Mouse (Mus musculus) stomach, postnatal 0 days (tissue): ENCODE results near the gene Rgmb. TPM values are rescaled to one million over a fixed set of nuclear protein-coding genes. Genes with fewer than 3 reads are reported as not detected.

Source experiments
- ATAC-seq: fragments of 200-750 bp; cut with Nextera tagmentation; 2 replicates; pipeline ENCODE4 v1.8.0; 2017; ENCODE audit not compliant: low FRiP score, low TSS enrichment
- DNase-seq: peaks from one replicate; pipeline ENCODE4 v3.0.0-alpha.2; 2016; ENCODE audit warnings: low spot score
- H3K27ac ChIP-seq: fragments of 300-500 bp; sonication (generic); replicated peaks from 2 replicates; pipeline ENCODE4 v1.5.1; 2014; ENCODE audit warnings: mild to moderate bottlenecking, control low read depth
- H3K27me3 ChIP-seq: fragments of 300-500 bp; sonication (generic); 2 replicates; pipeline ENCODE4 v1.6.1; 2014; ENCODE audit warnings: low read length; ENCODE audit not compliant: control insufficient read depth, insufficient read depth
- H3K36me3 ChIP-seq: fragments of 300-500 bp; sonication (generic); 2 replicates; pipeline ENCODE4 v1.6.1; 2014; ENCODE audit warnings: low read length, mixed read lengths; ENCODE audit not compliant: control insufficient read depth, insufficient read depth
- H3K4me1 ChIP-seq: fragments of 300-500 bp; sonication (generic); replicated peaks from 2 replicates; pipeline ENCODE4 v1.6.1; 2014; ENCODE audit warnings: antibody characterized with exemption; ENCODE audit not compliant: control insufficient read depth, insufficient read depth
- H3K4me2 ChIP-seq: fragments of 300-500 bp; sonication (generic); replicated peaks from 2 replicates; pipeline ENCODE4 v1.6.1; 2014; ENCODE audit warnings: low read depth, mild to moderate bottlenecking, control low read depth, moderate library complexity
- H3K4me3 ChIP-seq: fragments of 300-500 bp; sonication (generic); 2 replicates; pipeline ENCODE4 v1.5.1; 2014; ENCODE audit warnings: low read depth, low read length, control low read depth
- H3K9ac ChIP-seq: fragments of 300-500 bp; sonication (generic); 2 replicates; pipeline ENCODE4 v1.6.1; 2014; ENCODE audit warnings: mild to moderate bottlenecking, low read length, control low read depth, mixed read lengths
- H3K9me3 ChIP-seq: fragments of 300-500 bp; sonication (generic); 2 replicates; pipeline ENCODE4 v1.6.1; 2016; ENCODE audit warnings: low read length; ENCODE audit not compliant: control insufficient read depth
- CTCF ChIP-seq: IDR thresholded peaks from 2 replicates; pipeline ENCODE4 v1.5.1; 2016; ENCODE audit warnings: antibody characterized with exemption, low read depth, mild to moderate bottlenecking, moderate library complexity
- EP300 ChIP-seq: optimal IDR thresholded peaks from 2 replicates; pipeline ENCODE3; 2016; ENCODE audit warnings: antibody characterized with exemption
- WGBS: fragments of 180-500 bp; shearing (Covaris S2); extraction: QIAGEN DNeasy Blood & Tissue Kit; methylation state at CpG from one replicate; pipeline ENCODE4 v1.1.7; 2014; 5-methylcytosine and 5-hydroxymethylcytosine counted together
- polyA plus RNA-seq: library from polyadenylated mRNA; unstranded; fragments of >200 nt; fragmentation: Nextera tagmentation; extraction: Ambion mirVana; gene quantifications from 2 replicates; pipeline ENCODE4 v1.2.1, GENCODE M21; 2015

Rgmb gene
- polyA plus RNA-seq, 1 experiment from 2014 or later = 33.0 TPM

DNA sequence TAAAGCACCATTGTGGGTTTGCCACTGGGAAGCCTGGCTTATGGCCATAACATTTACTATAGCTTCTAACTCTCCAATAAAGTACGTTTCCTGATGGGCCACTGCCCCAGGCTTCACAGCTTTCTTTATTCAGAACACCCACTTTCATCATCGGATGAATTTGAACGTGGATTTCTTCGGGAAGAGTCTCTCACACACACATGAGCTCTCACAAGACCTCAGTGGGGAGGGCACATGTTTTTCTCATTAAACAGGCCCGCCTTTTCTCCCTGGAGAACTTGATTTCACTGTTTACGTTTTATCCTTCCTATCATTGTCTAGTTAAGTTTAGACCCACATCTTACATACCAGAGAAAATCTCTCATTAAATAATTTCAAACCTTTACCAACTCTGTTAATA lies 10.7 kb downstream of the Rgmb start:
- peak overlapping the region; percentile 40; the same call in 1 of the 2 replicates for H3K27ac ChIP-seq
- H3K9me3 ChIP-seq = no peaks in the 10 kb centered on the region
- peak overlapping the region; percentile 37 for H3K4me2 ChIP-seq
- 29% methylated on average over 6 of the region's 6 CpGs for WGBS
- peak overlapping the region; percentile 13; the same call in 1 of the 2 replicates for H3K9ac ChIP-seq
- no peak for DNase-seq
- H3K27me3 ChIP-seq = no peaks in the 10 kb centered on the region
- H3K4me1 ChIP-seq = peaks cover 5% of the 10 kb centered on the region; the same call in 1 of the 2 replicates
- H3K4me3 ChIP-seq = no peak overlapping the region; the same call in 1 of the 2 replicates
- TF ChIP-seq EP300 (no peak), CTCF (no peak)
- H3K36me3 ChIP-seq = 0 out of 2 replicates have a peak, but pooled peaks cover 2% of the 10 kb centered on the region
- ATAC-seq = no peak

- TF ChIP-seq CTCF (no peak), EP300 (no peak)
- ATAC-seq = no peak
- peaks cover 7% of the 10 kb centered on the region; the same call in 1 of the 2 replicates for H3K4me1 ChIP-seq
- no peak overlapping the region for H3K9ac ChIP-seq
- no peak for DNase-seq
- H3K4me2 ChIP-seq = no peak overlapping the region
- 57% methylated on average over 8 of the region's 8 CpGs for WGBS
- H3K4me3 ChIP-seq = no peak overlapping the region
- 0 out of 2 replicates have a peak, but pooled peaks cover 2% of the 10 kb centered on the region for H3K36me3 ChIP-seq
- no peaks in the 10 kb centered on the region for H3K9me3 ChIP-seq
- H3K27ac ChIP-seq = no peak overlapping the region
- no peaks in the 10 kb centered on the region for H3K27me3 ChIP-seq
Measured at GRCm38 (mm10) chr17:15818372-15818771, 12.5 kb downstream of the Rgmb start.

DNA sequence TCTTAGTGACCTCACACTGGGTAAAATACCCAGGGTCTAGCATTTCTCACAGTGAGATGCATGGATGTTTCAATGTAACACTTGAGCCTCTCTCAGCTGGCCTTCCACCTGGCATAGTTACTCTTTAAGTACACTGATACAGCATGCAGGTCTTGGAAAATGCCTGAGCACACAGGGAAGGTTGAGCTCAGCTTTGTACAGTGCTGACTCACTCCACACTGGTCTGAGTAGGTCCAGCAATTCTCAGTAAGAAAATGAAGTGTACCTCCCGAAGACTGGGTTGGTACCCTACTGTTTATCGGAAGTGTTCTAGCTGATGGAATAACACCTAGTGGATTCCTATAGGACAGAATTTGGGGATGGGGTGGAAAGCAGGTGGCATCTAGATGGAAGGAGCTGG lies 13.2 kb downstream of the Rgmb start:
- Histone ChIP-seq H3K27ac (no peak overlapping the region), H3K27me3 (no peaks in the 10 kb centered on the region), H3K4me3 (no peak overlapping the region), H3K9me3 (no peaks in the 10 kb centered on the region), H3K4me2 (no peak overlapping the region), H3K4me1 (peaks cover 7% of the 10 kb centered on the region; the same call in 1 of the 2 replicates), H3K9ac (no peak overlapping the region), H3K36me3 (0 out of 2 replicates have a peak, but pooled peaks cover 3% of the 10 kb centered on the region)
- peak; percentile 17 for DNase-seq
- 71% methylated on average over 2 of the region's 2 CpGs for WGBS
- TF ChIP-seq CTCF (no peak), EP300 (no peak)
- peak; percentile 57 for ATAC-seq

GRCm38 (mm10) chr17:15817096-15817450 lies 13.8 kb downstream of the Rgmb start:
- TF ChIP-seq EP300 = no peak
- TF ChIP-seq CTCF = no peak
- Histone ChIP-seq H3K4me1 (peaks cover 7% of the 10 kb centered on the region; the same call in 1 of the 2 replicates), H3K9me3 (no peaks in the 10 kb centered on the region), H3K4me2 (peak overlapping the region; percentile 26), H3K9ac (no peak overlapping the region), H3K36me3 (0 out of 2 replicates have a peak, but pooled peaks cover 5% of the 10 kb centered on the region), H3K27me3 (no peaks in the 10 kb centered on the region), H3K4me3 (no peak overlapping the region; the same call in 1 of the 2 replicates), H3K27ac (no peak overlapping the region)
- ATAC-seq (0 out of 2 replicates have a peak, but pooled peaks have one; percentile 3), DNase-seq (no peak)
- 52% methylated on average over 5 of the region's 5 CpGs for WGBS

GRCm38 (mm10) chr17:15816379-15817095 lies 14.3 kb downstream of the Rgmb start:
- H3K27me3 ChIP-seq = no peaks in the 10 kb centered on the region
- 0 out of 2 replicates have a peak, but pooled peaks cover 5% of the 10 kb centered on the region for H3K36me3 ChIP-seq
- ATAC-seq (peak; percentile 41; the same call in 1 of the 2 replicates), DNase-seq (peak; percentile 34)
- H3K4me3 ChIP-seq = no peak overlapping the region; the same call in 1 of the 2 replicates
- no peak overlapping the region for H3K27ac ChIP-seq
- H3K9me3 ChIP-seq = no peaks in the 10 kb centered on the region
- peaks cover 7% of the 10 kb centered on the region; the same call in 1 of the 2 replicates for H3K4me1 ChIP-seq
- no peak overlapping the region for H3K9ac ChIP-seq
- 56% methylated on average over 10 of the region's 11 CpGs for WGBS
- TF ChIP-seq EP300 (no peak), CTCF (no peak)
- H3K4me2 ChIP-seq = peak overlapping the region; percentile 26
